Mouse (Mus musculus) cortical plate, adult 2 months (tissue): ENCODE results near the gene Plcd3.

ENCODE experiments used
- CTCF ChIP-seq: fragments of 200-500 bp; IDR thresholded peaks from 2 replicates; pipeline ENCODE4 v1.5.1; 2011; ENCODE audit warnings: mild to moderate bottlenecking, control low read depth, low read length; ENCODE audit not compliant: insufficient read depth; ENCODE audit errors: extremely low read depth
- POLR2A ChIP-seq: fragments of 200-500 bp; IDR thresholded peaks from 2 replicates; pipeline ENCODE4 v1.6.1; 2011; ENCODE audit warnings: mild to moderate bottlenecking, low read length, control low read depth; ENCODE audit not compliant: insufficient read depth; ENCODE audit errors: extremely low read depth

DNA sequence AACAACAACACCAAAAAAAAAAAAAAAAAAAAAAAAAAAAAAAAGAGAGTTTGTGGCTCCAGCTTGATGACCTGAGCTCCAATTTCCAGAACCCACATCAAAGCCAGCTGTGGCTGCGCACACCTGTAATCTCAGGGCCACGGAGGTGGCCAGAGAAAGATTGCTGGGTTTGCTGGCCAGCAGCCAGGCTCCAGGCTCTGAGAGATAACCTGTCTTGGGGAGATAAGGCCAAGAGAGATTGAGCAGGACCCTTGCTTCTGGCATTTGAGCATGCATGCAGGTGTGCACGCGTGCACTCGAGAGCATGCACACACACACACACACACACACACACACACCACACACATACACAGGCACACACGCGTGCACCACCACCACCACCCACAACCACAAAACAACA lies 8.2 kb downstream of the Plcd3 start:
- TF ChIP-seq CTCF, result no peak
- TF ChIP-seq POLR2A, result no peak
